Mouse (Mus musculus) right cerebral cortex, postnatal 10 days (tissue): ENCODE data around the gene Megf8.

ENCODE experiments used
- DNase-seq, 2 experiments: peaks; one replicate each; pipeline ENCODE4 v3.0.0; 2021; ENCODE audit warnings: low spot score in 2 of 2

Gene Megf8

GRCm38 (mm10) chr7:25333596-25334307 lies 16.8 kb downstream of the Megf8 start:
- DNase-seq: peak; percentile 65 to 78

GRCm38 (mm10) chr7:25334472-25334871 lies 17.5 kb downstream of the Megf8 start:
- DNase-seq: no peak

- DNase-seq: no peak
Measured at GRCm38 (mm10) chr7:25339329-25339728, 22.4 kb downstream of the Megf8 start.

- peak in 1 of 2 experiments; percentile 85 for DNase-seq
Measured at GRCm38 (mm10) chr7:25341000-25341784, 24.2 kb downstream of the Megf8 start.

GRCm38 (mm10) chr7:25348861-25349260 lies 31.9 kb downstream of the Megf8 start:
- DNase-seq: no peak

GRCm38 (mm10) chr7:25358721-25359206 lies 41.8 kb downstream of the Megf8 start:
- no peak for DNase-seq

GRCm38 (mm10) chr7:25363151-25363550 lies 46.2 kb downstream of the Megf8 start:
- no peak for DNase-seq

GRCm38 (mm10) chr7:25363632-25364031 lies 46.7 kb downstream of the Megf8 start:
- no peak for DNase-seq

- DNase-seq: no peak
Measured at GRCm38 (mm10) chr7:25365937-25366625, 49.1 kb downstream of the Megf8 start.

GRCm38 (mm10) chr7:25367632-25368293 lies 50.8 kb downstream of the Megf8 start:
- no peak for DNase-seq

- DNase-seq: no peak
Measured at GRCm38 (mm10) chr7:25368333-25368732, 51.4 kb downstream of the Megf8 start.

GRCm38 (mm10) chr7:25369058-25369749 lies 52.2 kb downstream of the Megf8 start, which contains the start of gene Cnfn:
Gene Cnfn (minus strand): TSS chr7:25369724.
- DNase-seq: no peak

- DNase-seq: no peak
Measured at GRCm38 (mm10) chr7:25372441-25372840, 55.5 kb downstream of the Megf8 start.

GRCm38 (mm10) chr7:25376556-25376955 lies 59.6 kb downstream of the Megf8 start:
- DNase-seq: peak; percentile 93 to 94

- DNase-seq: no peak
Measured at GRCm38 (mm10) chr7:25377100-25377700, 60.2 kb downstream of the Megf8 start.

GRCm38 (mm10) chr7:25378181-25379100 lies 61.5 kb downstream of the Megf8 start:
- DNase-seq: no peak

- DNase-seq: peak in 1 of 2 experiments; percentile 63
Measured at GRCm38 (mm10) chr7:25379551-25380351, 62.8 kb downstream of the Megf8 start.

- DNase-seq: no peak
Measured at GRCm38 (mm10) chr7:25380392-25381283, 63.7 kb downstream of the Megf8 start.
